Mouse (Mus musculus): ENCODE measurements around the gene Dst. TPM values are rescaled to one million over a fixed set of nuclear protein-coding genes. Genes with fewer than 3 reads are reported as not detected.

Dst gene
- polyA plus RNA-seq, 1 experiment from 2014 or later, result 24.9 TPM

- DNase-seq (ENCODE audit: low spot score) (no peak), ATAC-seq (no peak)
- Histone ChIP-seq H3K27ac (ENCODE audit: low read depth, low read length) (no peak overlapping the region), H3K4me2 (ENCODE audit: low read length) (no peak overlapping the region), H3K9ac (ENCODE audit: low read length) (no peak overlapping the region), H3K36me3 (ENCODE audit: control insufficient read depth, insufficient read depth, low read length) (no peaks in the 10 kb centered on the region), H3K4me1 (ENCODE audit: control insufficient read depth, insufficient read depth, low read length) (no peaks in the 10 kb centered on the region), H3K4me3 (ENCODE audit: low read depth, low read length) (no peak overlapping the region), H3K9me3 (replicated peaks; ENCODE audit: control insufficient read depth, low read length) (no peaks in the 10 kb centered on the region), H3K27me3 (replicated peaks; ENCODE audit: control insufficient read depth, insufficient read depth, low read length) (no peaks in the 10 kb centered on the region)
- 87% methylated on average over 6 of the region's 6 CpGs for WGBS
These were observed 69.8 kb downstream of the Dst start for GRCm38 (mm10) chr1:33977832-33978231.

GRCm38 (mm10) chr1:33980420-33980819 lies 72.4 kb downstream of the Dst start:
- no peak overlapping the region for H3K9ac ChIP-seq (ENCODE audit: low read length)
- H3K4me2 ChIP-seq (ENCODE audit: low read length), result no peak overlapping the region
- H3K4me3 ChIP-seq (ENCODE audit: low read depth, low read length), result no peak overlapping the region
- no peak overlapping the region for H3K27ac ChIP-seq (ENCODE audit: low read depth, low read length)
- ATAC-seq, result no peak
- H3K36me3 ChIP-seq (ENCODE audit: control insufficient read depth, insufficient read depth, low read length), result no peaks in the 10 kb centered on the region
- H3K9me3 ChIP-seq (replicated peaks; ENCODE audit: control insufficient read depth, low read length), result no peaks in the 10 kb centered on the region
- no peaks in the 10 kb centered on the region for H3K4me1 ChIP-seq (ENCODE audit: control insufficient read depth, insufficient read depth, low read length)
- H3K27me3 ChIP-seq (replicated peaks; ENCODE audit: control insufficient read depth, insufficient read depth, low read length), result no peaks in the 10 kb centered on the region
- WGBS, result 76% methylated on average over 12 of the region's 12 CpGs
- DNase-seq (ENCODE audit: low spot score), result no peak

- no peaks in the 10 kb centered on the region for H3K36me3 ChIP-seq (ENCODE audit: control insufficient read depth, insufficient read depth, low read length)
These were observed 81.6 kb downstream of the Dst start for GRCm38 (mm10) chr1:33989643-33990042.

GRCm38 (mm10) chr1:33991067-33991466 lies 83.0 kb downstream of the Dst start:
- Histone ChIP-seq H3K4me2 (ENCODE audit: low read length) (no peak overlapping the region), H3K9me3 (replicated peaks; ENCODE audit: control insufficient read depth, low read length) (no peaks in the 10 kb centered on the region), H3K27ac (ENCODE audit: low read depth, low read length) (no peak overlapping the region), H3K4me1 (ENCODE audit: control insufficient read depth, insufficient read depth, low read length) (no peaks in the 10 kb centered on the region), H3K27me3 (replicated peaks; ENCODE audit: control insufficient read depth, insufficient read depth, low read length) (no peaks in the 10 kb centered on the region), H3K9ac (ENCODE audit: low read length) (no peak overlapping the region), H3K4me3 (ENCODE audit: low read depth, low read length) (no peak overlapping the region), H3K36me3 (ENCODE audit: control insufficient read depth, insufficient read depth, low read length) (no peaks in the 10 kb centered on the region)
- 91% methylated on average over 6 of the region's 6 CpGs for WGBS
- no peak for DNase-seq (ENCODE audit: low spot score)
- ATAC-seq, result no peak

More at GRCm38 (mm10) chr1:33989643-33990042, 81.6 kb downstream of the Dst start:
- no peaks in the 10 kb centered on the region for H3K4me1 ChIP-seq (ENCODE audit: control insufficient read depth, insufficient read depth, low read length)
- no peaks in the 10 kb centered on the region for H3K27me3 ChIP-seq (replicated peaks; ENCODE audit: control insufficient read depth, insufficient read depth, low read length)
- no peak overlapping the region for H3K27ac ChIP-seq (ENCODE audit: low read depth, low read length)
- ATAC-seq (no peak), DNase-seq (ENCODE audit: low spot score) (no peak)
- no peaks in the 10 kb centered on the region for H3K9me3 ChIP-seq (replicated peaks; ENCODE audit: control insufficient read depth, low read length)
- H3K4me2 ChIP-seq (ENCODE audit: low read length), result no peak overlapping the region
- H3K4me3 ChIP-seq (ENCODE audit: low read depth, low read length), result no peak overlapping the region
- no peak overlapping the region for H3K9ac ChIP-seq (ENCODE audit: low read length)
- WGBS, result 91% methylated on average over 13 of the region's 13 CpGs

- Histone ChIP-seq H3K36me3 (ENCODE audit: control insufficient read depth, insufficient read depth, low read length) (no peaks in the 10 kb centered on the region), H3K27me3 (replicated peaks; ENCODE audit: control insufficient read depth, insufficient read depth, low read length) (no peaks in the 10 kb centered on the region), H3K4me1 (ENCODE audit: control insufficient read depth, insufficient read depth, low read length) (no peaks in the 10 kb centered on the region), H3K27ac (ENCODE audit: low read depth, low read length) (no peak overlapping the region), H3K9me3 (replicated peaks; ENCODE audit: control insufficient read depth, low read length) (no peaks in the 10 kb centered on the region), H3K9ac (ENCODE audit: low read length) (no peak overlapping the region), H3K4me2 (ENCODE audit: low read length) (no peak overlapping the region), H3K4me3 (ENCODE audit: low read depth, low read length) (no peak overlapping the region)
- DNase-seq (ENCODE audit: low spot score), result no peak
- ATAC-seq, result no peak
- 91% methylated on average over 11 of the region's 11 CpGs for WGBS
These were observed 84.8 kb downstream of the Dst start for GRCm38 (mm10) chr1:33992810-33993209.

- H3K9me3 ChIP-seq (replicated peaks; ENCODE audit: control insufficient read depth, low read length), result no peaks in the 10 kb centered on the region
- no peak overlapping the region for H3K4me2 ChIP-seq (ENCODE audit: low read length)
- no peaks in the 10 kb centered on the region for H3K27me3 ChIP-seq (replicated peaks; ENCODE audit: control insufficient read depth, insufficient read depth, low read length)
- H3K9ac ChIP-seq (ENCODE audit: low read length), result no peak overlapping the region
- H3K36me3 ChIP-seq (ENCODE audit: control insufficient read depth, insufficient read depth, low read length), result no peaks in the 10 kb centered on the region
- H3K4me1 ChIP-seq (ENCODE audit: control insufficient read depth, insufficient read depth, low read length), result no peaks in the 10 kb centered on the region
- no peak overlapping the region for H3K4me3 ChIP-seq (ENCODE audit: low read depth, low read length)
- ATAC-seq (no peak), DNase-seq (ENCODE audit: low spot score) (no peak)
- WGBS, result 76% methylated on average over 9 of the region's 9 CpGs
- no peak overlapping the region for H3K27ac ChIP-seq (ENCODE audit: low read depth, low read length)
These were observed 86.2 kb downstream of the Dst start for GRCm38 (mm10) chr1:33994201-33994600.

- H3K4me2 ChIP-seq (ENCODE audit: low read length), result no peak overlapping the region
- no peak overlapping the region for H3K4me3 ChIP-seq (ENCODE audit: low read depth, low read length)
- 81% methylated on average over 6 of the region's 6 CpGs for WGBS
- no peak overlapping the region for H3K27ac ChIP-seq (ENCODE audit: low read depth, low read length)
- DNase-seq (ENCODE audit: low spot score) (no peak), ATAC-seq (no peak)
- H3K4me1 ChIP-seq (ENCODE audit: control insufficient read depth, insufficient read depth, low read length), result no peaks in the 10 kb centered on the region
- no peaks in the 10 kb centered on the region for H3K27me3 ChIP-seq (replicated peaks; ENCODE audit: control insufficient read depth, insufficient read depth, low read length)
- H3K9me3 ChIP-seq (replicated peaks; ENCODE audit: control insufficient read depth, low read length), result no peaks in the 10 kb centered on the region
- H3K9ac ChIP-seq (ENCODE audit: low read length), result no peak overlapping the region
- no peaks in the 10 kb centered on the region for H3K36me3 ChIP-seq (ENCODE audit: control insufficient read depth, insufficient read depth, low read length)
These were observed 87.4 kb downstream of the Dst start for GRCm38 (mm10) chr1:33995386-33995785.

- no peak for DNase-seq (ENCODE audit: low spot score)
- H3K9ac ChIP-seq (ENCODE audit: low read length), result no peak overlapping the region
These were observed 88.3 kb downstream of the Dst start for GRCm38 (mm10) chr1:33996105-33996887.

GRCm38 (mm10) chr1:34002321-34002720 lies 94.3 kb downstream of the Dst start:
- ATAC-seq, result no peak
- WGBS, result 92% methylated on average over 4 of the region's 4 CpGs

More at GRCm38 (mm10) chr1:33996105-33996887, 88.3 kb downstream of the Dst start:
- no peaks in the 10 kb centered on the region for H3K4me1 ChIP-seq (ENCODE audit: control insufficient read depth, insufficient read depth, low read length)
- no peaks in the 10 kb centered on the region for H3K9me3 ChIP-seq (replicated peaks; ENCODE audit: control insufficient read depth, low read length)
- H3K4me2 ChIP-seq (ENCODE audit: low read length), result no peak overlapping the region
- 88% methylated on average over 5 of the region's 5 CpGs for WGBS
- no peak overlapping the region for H3K4me3 ChIP-seq (ENCODE audit: low read depth, low read length)
- ATAC-seq, result no peak
- no peak overlapping the region for H3K27ac ChIP-seq (ENCODE audit: low read depth, low read length)
- no peaks in the 10 kb centered on the region for H3K36me3 ChIP-seq (ENCODE audit: control insufficient read depth, insufficient read depth, low read length)
- no peaks in the 10 kb centered on the region for H3K27me3 ChIP-seq (replicated peaks; ENCODE audit: control insufficient read depth, insufficient read depth, low read length)

More at GRCm38 (mm10) chr1:34002321-34002720, 94.3 kb downstream of the Dst start:
- Histone ChIP-seq H3K9ac (ENCODE audit: low read length) (no peak overlapping the region), H3K4me3 (ENCODE audit: low read depth, low read length) (no peak overlapping the region), H3K4me1 (ENCODE audit: control insufficient read depth, insufficient read depth, low read length) (peaks cover 13% of the 10 kb centered on the region), H3K27ac (ENCODE audit: low read depth, low read length) (no peak overlapping the region), H3K4me2 (ENCODE audit: low read length) (no peak overlapping the region), H3K27me3 (replicated peaks; ENCODE audit: control insufficient read depth, insufficient read depth, low read length) (no peaks in the 10 kb centered on the region), H3K36me3 (ENCODE audit: control insufficient read depth, insufficient read depth, low read length) (no peaks in the 10 kb centered on the region), H3K9me3 (replicated peaks; ENCODE audit: control insufficient read depth, low read length) (no peaks in the 10 kb centered on the region)
- no peak for DNase-seq (ENCODE audit: low spot score)

All from forebrain, embryonic 14.5 days (tissue).